In the genomic region with DNA sequence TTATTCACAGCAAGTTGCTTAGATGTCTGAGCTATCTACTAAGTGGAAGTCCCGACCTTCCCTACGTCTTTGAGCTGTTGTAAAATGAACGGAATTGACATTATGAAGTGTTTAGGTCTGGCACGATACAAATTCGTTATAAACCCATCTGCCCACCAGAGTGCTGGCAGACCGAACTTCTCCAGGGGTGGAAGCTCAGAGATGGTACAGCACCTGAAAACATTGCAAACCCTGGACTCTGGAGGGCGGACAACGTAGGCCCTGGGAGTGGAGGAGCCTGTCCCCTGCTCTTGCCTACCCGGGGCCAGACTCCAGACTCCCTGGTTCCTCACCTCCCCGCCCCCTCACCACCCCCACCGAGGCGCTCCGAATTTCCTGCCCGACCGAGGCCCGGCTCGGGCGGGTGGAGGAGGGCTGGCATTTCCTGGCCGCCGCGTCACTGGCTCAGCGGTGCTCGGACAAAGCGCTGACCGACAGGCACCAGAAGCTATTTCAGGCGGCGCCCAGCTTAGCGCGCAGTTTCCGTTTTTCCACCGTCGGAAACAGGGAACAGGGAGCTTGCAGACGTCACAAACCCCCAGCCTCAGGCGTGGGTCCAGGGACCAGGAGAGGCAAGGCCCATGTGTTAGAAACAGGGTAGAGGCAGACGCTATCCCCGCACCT, we compare ENCODE assay signal across 8 mouse cellular contexts. TPM values are rescaled to one million over a fixed set of nuclear protein-coding genes. Genes with fewer than 3 reads are reported as not detected.
DNase-seq lines count a peak whose midpoint lies in the region; ATAC-seq and TF ChIP-seq lines count a peak whose summit lies in the region.

No protein-coding gene starts in this region.

- DNase-seq in cerebellum, adult 2 months, result peak in 1 of 2 experiments; percentile 13
- no peak for DNase-seq in cerebellum, adult 8-10 months
- DNase-seq in adrenal gland, postnatal 14 days, result peak; percentile 78
- peak; percentile 16 for DNase-seq in forebrain, postnatal 0 days
- no peak for DNase-seq in limb, embryonic 14.5 days (ENCODE audit: low spot score)
- DNase-seq in frontal cortex, adult 2 months (ENCODE audit: extremely low spot score in 1 of 2, low spot score in 1 of 2), result no peak

- 0 out of 2 replicates have a peak, but pooled peaks have one; percentile 8 for ATAC-seq in forebrain, postnatal 0 days
- peak; percentile 35; the same call in 1 of the 2 replicates for ATAC-seq in hindbrain, embryonic 12.5 days (ENCODE audit: low FRiP score)
- peak; percentile 38; the same call in 1 of the 2 replicates for ATAC-seq in limb, embryonic 14.5 days (ENCODE audit: low FRiP score, low read depth)
- ATAC-seq in midbrain, embryonic 12.5 days (ENCODE audit: low FRiP score, low read depth), result peak; percentile 13; the same call in 1 of the 2 replicates

- peaks cover 15% of the 10 kb centered on the region for H3K27me3 ChIP-seq in cerebellum, adult 2 months (ENCODE audit: control insufficient read depth, insufficient read depth, low read length)
- H3K27me3 ChIP-seq in forebrain, postnatal 0 days (ENCODE audit: insufficient read depth, low read length), result peaks cover 66% of the 10 kb centered on the region
- peaks cover 92% of the 10 kb centered on the region for H3K27me3 ChIP-seq in hindbrain, embryonic 12.5 days
- H3K27me3 ChIP-seq in limb, embryonic 14.5 days (ENCODE audit: control insufficient read depth, insufficient read depth, low read length), result peaks cover 79% of the 10 kb centered on the region
- peaks cover 97% of the 10 kb centered on the region for H3K27me3 ChIP-seq in midbrain, embryonic 12.5 days

- no peak overlapping the region for H3K9ac ChIP-seq in forebrain, postnatal 0 days
- 0 out of 2 replicates have a peak overlapping the region, but pooled peaks have one; percentile 8 for H3K9ac ChIP-seq in hindbrain, embryonic 12.5 days
- peak overlapping the region; percentile 18; the same call in 1 of the 2 replicates for H3K9ac ChIP-seq in limb, embryonic 14.5 days (ENCODE audit: low read depth, low read length, severe bottlenecking)
- peak overlapping the region; percentile 44 for H3K9ac ChIP-seq in midbrain, embryonic 12.5 days (replicated peaks)

- no peak overlapping the region for H3K4me3 ChIP-seq in cerebellum, adult 2 months (replicated peaks; ENCODE audit: insufficient read depth, low read depth, low read length)
- no peak overlapping the region for H3K4me3 ChIP-seq in forebrain, postnatal 0 days (ENCODE audit: low read depth, low read length)
- peak overlapping the region; percentile 24 for H3K4me3 ChIP-seq in hindbrain, embryonic 12.5 days
- H3K4me3 ChIP-seq in limb, embryonic 14.5 days (replicated peaks; ENCODE audit: low read length), result peak overlapping the region; percentile 32
- peak overlapping the region; percentile 30 for H3K4me3 ChIP-seq in midbrain, embryonic 12.5 days

- TF ChIP-seq POLR2A in cerebellum, adult 2 months (IDR thresholded peaks at IDR 0.05; ENCODE audit: borderline replicate concordance, insufficient read depth, low read length), result no peak
- TF ChIP-seq POLR2A in limb, embryonic 14.5 days (IDR thresholded peaks at IDR 0.05; ENCODE audit: borderline replicate concordance, extremely low read depth, insufficient read depth, insufficient read length), result no peak

- H3K9me3 ChIP-seq in forebrain, postnatal 0 days (ENCODE audit: low read length), result no peaks in the 10 kb centered on the region
- H3K9me3 ChIP-seq in hindbrain, embryonic 12.5 days (replicated peaks), result no peaks in the 10 kb centered on the region
- H3K9me3 ChIP-seq in limb, embryonic 14.5 days (ENCODE audit: control insufficient read depth, low read length), result no peaks in the 10 kb centered on the region
- H3K9me3 ChIP-seq in midbrain, embryonic 12.5 days, result no peaks in the 10 kb centered on the region

- TF ChIP-seq CTCF in cerebellum, adult 2 months (IDR thresholded peaks at IDR 0.05; ENCODE audit: borderline replicate concordance, insufficient read depth, low read depth, low read length), result no peak
- no peak for TF ChIP-seq CTCF in forebrain, postnatal 0 days (IDR thresholded peaks at IDR 0.05; ENCODE audit: low read depth)

- 0 out of 2 replicates have a peak, but pooled peaks cover 3% of the 10 kb centered on the region for H3K4me1 ChIP-seq in cerebellum, adult 2 months (ENCODE audit: control insufficient read depth, insufficient read depth, low read length)
- no peaks in the 10 kb centered on the region for H3K4me1 ChIP-seq in forebrain, postnatal 0 days (ENCODE audit: insufficient read depth)
- H3K4me1 ChIP-seq in hindbrain, embryonic 12.5 days, result peaks cover 15% of the 10 kb centered on the region
- H3K4me1 ChIP-seq in limb, embryonic 14.5 days (ENCODE audit: control insufficient read depth, insufficient read depth, low read length), result peaks cover 15% of the 10 kb centered on the region
- peaks cover 18% of the 10 kb centered on the region for H3K4me1 ChIP-seq in midbrain, embryonic 12.5 days

- H3K4me2 ChIP-seq in forebrain, postnatal 0 days (ENCODE audit: low read depth), result 0 out of 2 replicates have a peak overlapping the region, but pooled peaks have one; percentile 10
- H3K4me2 ChIP-seq in hindbrain, embryonic 12.5 days (replicated peaks), result peak overlapping the region; percentile 46
- peak overlapping the region; percentile 51 for H3K4me2 ChIP-seq in limb, embryonic 14.5 days (replicated peaks; ENCODE audit: low read depth, low read length, severe bottlenecking)
- H3K4me2 ChIP-seq in midbrain, embryonic 12.5 days (replicated peaks), result peak overlapping the region; percentile 51

- 0 out of 2 replicates have a peak overlapping the region, but pooled peaks have one; percentile 19 for H3K27ac ChIP-seq in cerebellum, adult 2 months (ENCODE audit: insufficient read depth, low read length)
- H3K27ac ChIP-seq in forebrain, postnatal 0 days (ENCODE audit: low read depth, low read length), result no peak overlapping the region
- H3K27ac ChIP-seq in hindbrain, embryonic 12.5 days, result 0 out of 2 replicates have a peak overlapping the region, but pooled peaks have one; percentile 8
- no peak overlapping the region for H3K27ac ChIP-seq in limb, embryonic 14.5 days (replicated peaks; ENCODE audit: low read depth, low read length)
- peak overlapping the region; percentile 52; the same call in 1 of the 2 replicates for H3K27ac ChIP-seq in midbrain, embryonic 12.5 days (replicated peaks)

- 3% methylated on average over 36 of the region's 36 CpGs for WGBS in cerebellum, adult 2 months
- WGBS in forebrain, postnatal 0 days, result under 1% methylated on average over 36 of the region's 36 CpGs
- WGBS in hindbrain, embryonic 12.5 days, result 2% methylated on average over 36 of the region's 36 CpGs
- under 1% methylated on average over 36 of the region's 36 CpGs for WGBS in limb, embryonic 14.5 days
- under 1% methylated on average over 36 of the region's 36 CpGs for WGBS in midbrain, embryonic 12.5 days

- no peaks in the 10 kb centered on the region for H3K36me3 ChIP-seq in forebrain, postnatal 0 days (ENCODE audit: insufficient read depth)
- no peaks in the 10 kb centered on the region for H3K36me3 ChIP-seq in hindbrain, embryonic 12.5 days
- H3K36me3 ChIP-seq in limb, embryonic 14.5 days (ENCODE audit: control insufficient read depth, insufficient read depth, low read length), result no peaks in the 10 kb centered on the region
- no peaks in the 10 kb centered on the region for H3K36me3 ChIP-seq in midbrain, embryonic 12.5 days

RNA-seq across cellular contexts. Expression of gene Tal1, which starts 3.8 kb away (rescaled TPM):
- polyA plus RNA-seq in cerebellum, adult 2 months (2012; rRNA removed), result 2.1 and 2.7 TPM in 2 replicates
- total RNA-seq in adrenal gland, postnatal 14 days (2021), result 5.2 and 7.3 TPM in 2 replicates
- 2.5 and 4.0 TPM in 2 replicates for total RNA-seq in forebrain, postnatal 0 days (2014; rRNA removed)
- polyA plus RNA-seq in forebrain, postnatal 0 days (2015; fragmentation: Nextera tagmentation; extraction: Ambion mirVana), result 0.34 and 0.54 TPM in 2 replicates
- polyA plus RNA-seq in hindbrain, embryonic 12.5 days (2016; fragmentation: Nextera tagmentation; extraction: Ambion mirVana), result 6.0 and 7.0 TPM in 2 replicates
- 3.4 and 4.4 TPM in 2 replicates for polyA plus RNA-seq in limb, embryonic 14.5 days (2012; rRNA removed)
- 1.6 and 1.7 TPM in 2 replicates for polyA plus RNA-seq in limb, embryonic 14.5 days (2014; fragmentation: Nextera tagmentation; extraction: Ambion mirVana)
- 9.6 and 9.8 TPM in 2 replicates for polyA plus RNA-seq in midbrain, embryonic 12.5 days (2016; fragmentation: Nextera tagmentation; extraction: Ambion mirVana)
- polyA plus RNA-seq in frontal cortex, adult 2 months (2012; rRNA removed), result 1.4 and 1.6 TPM in 2 replicates

RNA-seq across cellular contexts. Expression of gene Pdzk1ip1, which starts 36.0 kb away (rescaled TPM):
- polyA plus RNA-seq in cerebellum, adult 2 months (2012; rRNA removed), result 0.74 and 1.0 TPM in 2 replicates
- total RNA-seq in adrenal gland, postnatal 14 days (2021), result 0.53 and 2.4 TPM in 2 replicates
- 1.2 TPM in 1 of 2 replicates, not detected in the other for total RNA-seq in forebrain, postnatal 0 days (2014; rRNA removed)
- 2.4 TPM in 2 replicates for polyA plus RNA-seq in forebrain, postnatal 0 days (2015; fragmentation: Nextera tagmentation; extraction: Ambion mirVana)
- 13.1 and 15.2 TPM in 2 replicates for polyA plus RNA-seq in hindbrain, embryonic 12.5 days (2016; fragmentation: Nextera tagmentation; extraction: Ambion mirVana)
- polyA plus RNA-seq in limb, embryonic 14.5 days (2012; rRNA removed), result 11.3 and 12.0 TPM in 2 replicates
- polyA plus RNA-seq in limb, embryonic 14.5 days (2014; fragmentation: Nextera tagmentation; extraction: Ambion mirVana), result 14.7 and 21.9 TPM in 2 replicates
- 11.8 and 12.9 TPM in 2 replicates for polyA plus RNA-seq in midbrain, embryonic 12.5 days (2016; fragmentation: Nextera tagmentation; extraction: Ambion mirVana)
- polyA plus RNA-seq in frontal cortex, adult 2 months (2012; rRNA removed), result 0.97 and 1.00 TPM in 2 replicates

RNA-seq across cellular contexts. Expression of gene Stil, which starts 52.5 kb away (rescaled TPM):
- 1.3 and 1.5 TPM in 2 replicates for polyA plus RNA-seq in cerebellum, adult 2 months (2012; rRNA removed)
- 1.9 and 2.3 TPM in 2 replicates for total RNA-seq in adrenal gland, postnatal 14 days (2021)
- total RNA-seq in forebrain, postnatal 0 days (2014; rRNA removed), result 1.5 and 4.2 TPM in 2 replicates
- 1.5 and 2.1 TPM in 2 replicates for polyA plus RNA-seq in forebrain, postnatal 0 days (2015; fragmentation: Nextera tagmentation; extraction: Ambion mirVana)
- 12.3 and 12.8 TPM in 2 replicates for polyA plus RNA-seq in hindbrain, embryonic 12.5 days (2016; fragmentation: Nextera tagmentation; extraction: Ambion mirVana)
- polyA plus RNA-seq in limb, embryonic 14.5 days (2012; rRNA removed), result 16.2 and 18.0 TPM in 2 replicates
- polyA plus RNA-seq in limb, embryonic 14.5 days (2014; fragmentation: Nextera tagmentation; extraction: Ambion mirVana), result 11.5 and 12.8 TPM in 2 replicates
- polyA plus RNA-seq in midbrain, embryonic 12.5 days (2016; fragmentation: Nextera tagmentation; extraction: Ambion mirVana), result 15.7 and 16.4 TPM in 2 replicates
- polyA plus RNA-seq in frontal cortex, adult 2 months (2012; rRNA removed), result 0.53 and 0.80 TPM in 2 replicates

Comparison
In these comparisons a context has a peak if more than half of its experiments do, and no peak if none do; other contexts are left out.
1. DNase-seq: peak in adrenal gland, postnatal 14 days (single experiment) and forebrain, postnatal 0 days (single experiment); none in cerebellum, adult 8-10 months (single experiment), limb, embryonic 14.5 days (single experiment) and frontal cortex, adult 2 months (0 of 2).
2. H3K27ac ChIP-seq: peak in cerebellum, adult 2 months (single experiment), hindbrain, embryonic 12.5 days (single experiment) and midbrain, embryonic 12.5 days (single experiment); none in forebrain, postnatal 0 days (single experiment) and limb, embryonic 14.5 days (single experiment).
3. H3K4me3 ChIP-seq: peak in hindbrain, embryonic 12.5 days (single experiment), limb, embryonic 14.5 days (single experiment) and midbrain, embryonic 12.5 days (single experiment); none in cerebellum, adult 2 months (single experiment) and forebrain, postnatal 0 days (single experiment).
4. Peak in every context shown above with its lines, with median percentiles within 50 percentile points of each other: ATAC-seq and H3K4me2 ChIP-seq.